Mouse (Mus musculus): ENCODE measurements around the gene Fzd4.

The Fzd4 gene

DNA sequence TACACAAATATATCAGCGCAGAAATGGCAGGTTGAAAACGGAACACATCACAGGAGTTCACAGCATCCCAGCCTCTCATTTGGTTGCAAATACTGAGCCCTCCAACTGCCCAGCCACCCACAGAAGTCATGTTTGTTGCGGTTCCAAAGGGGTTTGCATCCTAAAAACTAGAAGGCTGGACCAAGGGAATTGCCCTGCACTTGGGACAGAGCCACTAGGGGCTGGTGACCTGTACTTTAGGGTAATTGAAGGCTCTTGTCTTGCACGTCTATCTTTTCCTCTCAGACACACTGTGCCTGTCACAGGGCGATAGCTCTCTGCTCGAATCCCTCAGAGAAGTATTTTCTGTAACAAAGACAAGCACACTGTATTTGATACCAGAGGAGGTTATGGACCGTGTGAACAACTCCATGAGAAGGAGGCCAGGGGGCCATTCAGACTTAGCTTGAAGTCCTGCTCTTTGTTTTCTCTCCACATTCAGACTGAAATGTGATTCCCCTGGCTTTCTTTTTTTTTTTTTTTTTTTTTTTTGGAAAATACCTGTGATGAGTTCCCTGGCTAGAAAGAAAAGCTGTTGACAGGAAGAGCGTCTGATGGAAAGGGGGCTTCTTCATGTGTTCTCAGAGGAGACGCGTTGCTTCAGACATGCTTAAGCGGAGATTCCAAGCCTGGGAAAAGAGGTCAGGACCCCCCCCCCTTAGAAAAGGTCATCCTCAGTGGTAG lies 2.9 kb upstream of the Fzd4 start:
- no peak for DNase-seq

DNA sequence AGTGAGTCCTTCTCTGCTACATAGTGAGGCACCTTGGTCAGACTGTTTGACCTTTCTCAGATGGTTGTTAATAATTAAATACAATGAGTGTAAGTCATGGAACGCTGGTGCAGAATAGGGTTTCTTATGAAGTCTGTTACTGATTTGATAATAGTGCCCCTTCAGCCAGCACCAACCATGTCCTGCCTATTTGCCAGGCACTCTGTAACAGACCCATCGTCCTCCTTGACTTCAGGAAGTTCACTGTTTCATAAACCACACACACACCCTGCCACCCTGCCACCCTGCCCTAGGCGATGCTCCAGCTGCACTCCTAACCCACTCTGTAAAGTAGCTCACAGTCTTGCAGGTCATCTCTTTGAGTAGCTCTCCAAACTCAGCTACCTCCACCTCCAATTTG lies 2.2 kb upstream of the Fzd4 start:
- DNase-seq = peak; percentile 57 to 83

DNA sequence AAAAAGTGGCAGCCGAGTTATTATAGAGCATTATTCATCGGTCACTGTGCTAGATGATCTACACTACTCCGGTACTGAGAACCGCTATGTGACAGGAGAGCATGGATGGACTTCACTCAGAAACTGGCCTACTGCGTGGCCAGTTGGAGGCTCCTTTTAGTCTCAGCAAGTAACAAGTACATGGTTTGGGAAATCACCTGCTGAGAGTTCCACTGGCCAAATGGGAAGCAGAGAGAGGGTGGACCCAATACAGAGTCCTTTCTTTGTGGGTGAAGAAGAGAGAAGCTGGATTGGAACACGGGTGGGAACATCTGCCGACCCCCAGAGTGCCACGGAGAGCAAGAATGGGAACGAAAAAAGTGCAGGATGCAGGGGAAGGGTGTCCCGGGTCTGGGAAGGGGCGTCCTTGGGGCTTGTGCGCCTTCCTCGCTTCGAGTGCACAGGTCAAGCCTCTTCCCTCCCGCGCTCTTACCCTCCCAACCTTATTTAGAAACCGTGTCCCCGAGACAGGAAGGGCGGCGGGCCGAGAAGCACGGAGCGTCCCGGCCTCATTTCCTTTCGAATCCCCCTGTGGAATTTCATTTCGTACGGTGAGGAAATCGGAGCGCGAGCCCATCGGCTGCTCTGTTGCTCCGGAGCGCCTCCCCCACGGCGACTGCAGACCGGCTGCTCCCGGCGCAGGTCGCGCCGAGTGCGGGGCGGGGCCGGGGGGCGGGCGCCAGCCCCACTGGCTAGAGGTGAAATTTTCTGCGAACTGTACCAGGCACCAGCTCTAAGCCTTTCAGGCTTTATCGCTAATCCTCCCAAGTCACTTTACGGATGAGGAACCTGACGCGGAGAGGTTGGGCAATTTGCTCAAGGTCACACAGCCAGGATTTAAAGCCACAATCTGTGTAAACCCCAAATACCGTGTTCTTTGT lies 842 bp upstream of the Fzd4 start:
- DNase-seq = peak; percentile 89 to 96

DNA sequence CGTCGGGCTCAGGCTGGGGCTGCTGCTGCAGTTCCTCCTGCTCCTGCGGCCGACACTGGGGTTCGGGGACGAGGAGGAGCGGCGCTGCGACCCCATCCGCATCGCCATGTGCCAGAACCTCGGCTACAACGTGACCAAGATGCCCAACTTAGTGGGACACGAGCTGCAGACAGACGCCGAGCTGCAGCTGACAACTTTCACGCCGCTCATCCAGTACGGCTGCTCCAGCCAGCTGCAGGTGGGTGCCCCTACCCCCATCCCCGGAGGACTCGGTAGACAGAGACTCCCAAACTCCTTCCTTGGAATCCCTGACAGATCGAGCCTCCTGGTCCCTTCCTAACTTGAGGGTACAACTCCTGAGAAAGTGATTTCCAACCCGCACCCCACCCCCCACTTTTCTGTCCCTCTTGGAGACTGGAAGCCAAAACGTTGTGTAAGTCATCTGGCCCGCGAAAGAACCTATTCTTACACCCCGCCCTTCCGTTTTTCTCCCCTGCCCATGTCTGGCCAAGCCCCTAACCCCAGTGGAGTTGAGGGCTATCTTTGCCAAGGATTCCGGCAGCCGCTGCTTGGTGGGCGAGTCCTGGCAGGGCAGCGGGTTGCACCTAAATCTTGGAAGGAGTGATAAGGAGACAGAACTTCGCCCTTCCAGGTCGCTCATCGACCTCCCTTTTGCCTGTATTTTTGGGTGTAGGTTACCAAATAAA lies 732 bp downstream of the Fzd4 start:
- peak; percentile 60 to 79 for DNase-seq

DNA sequence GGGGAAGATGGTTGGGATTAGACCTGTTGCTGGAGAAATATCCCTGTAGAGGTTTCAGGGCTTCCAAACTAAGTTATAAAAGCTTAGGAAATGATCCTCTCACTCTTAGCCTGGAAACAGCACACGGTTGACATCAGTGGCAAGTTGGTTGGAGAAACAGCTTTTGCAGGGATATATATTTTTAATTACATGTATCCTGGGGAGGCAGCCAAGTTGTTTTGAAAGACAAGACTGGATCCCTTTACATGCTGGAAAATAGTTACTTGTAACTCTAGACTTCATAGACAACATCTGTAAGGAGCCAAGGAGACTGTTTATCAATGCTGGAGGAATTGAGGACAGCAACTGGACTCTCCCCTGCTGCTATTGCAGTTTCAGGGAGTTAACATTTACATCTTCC lies 1.9 kb downstream of the Fzd4 start:
- no peak for DNase-seq

DNA sequence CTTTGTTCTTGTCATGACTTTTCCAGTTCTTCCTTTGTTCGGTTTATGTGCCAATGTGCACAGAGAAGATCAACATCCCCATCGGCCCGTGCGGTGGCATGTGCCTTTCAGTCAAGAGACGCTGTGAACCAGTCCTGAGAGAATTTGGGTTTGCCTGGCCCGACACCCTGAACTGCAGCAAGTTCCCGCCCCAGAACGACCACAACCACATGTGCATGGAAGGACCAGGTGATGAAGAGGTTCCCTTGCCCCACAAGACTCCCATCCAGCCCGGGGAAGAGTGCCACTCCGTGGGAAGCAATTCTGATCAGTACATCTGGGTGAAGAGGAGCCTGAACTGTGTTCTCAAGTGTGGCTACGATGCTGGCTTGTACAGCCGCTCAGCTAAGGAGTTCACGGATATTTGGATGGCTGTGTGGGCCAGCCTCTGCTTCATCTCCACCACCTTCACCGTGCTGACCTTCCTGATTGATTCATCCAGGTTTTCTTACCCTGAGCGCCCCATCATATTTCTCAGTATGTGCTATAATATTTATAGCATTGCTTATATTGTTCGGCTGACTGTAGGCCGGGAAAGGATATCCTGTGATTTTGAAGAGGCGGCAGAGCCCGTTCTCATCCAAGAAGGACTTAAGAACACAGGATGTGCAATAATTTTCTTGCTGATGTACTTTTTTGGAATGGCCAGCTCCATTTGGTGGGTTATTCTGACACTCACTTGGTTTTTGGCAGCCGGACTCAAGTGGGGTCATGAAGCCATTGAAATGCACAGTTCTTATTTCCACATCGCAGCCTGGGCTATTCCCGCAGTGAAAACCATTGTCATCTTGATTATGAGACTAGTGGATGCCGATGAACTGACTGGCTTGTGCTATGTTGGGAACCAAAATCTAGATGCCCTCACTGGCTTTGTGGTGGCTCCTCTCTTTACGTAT lies 3.1 kb downstream of the Fzd4 start:
- DNase-seq = peak; percentile 34 to 56

DNA sequence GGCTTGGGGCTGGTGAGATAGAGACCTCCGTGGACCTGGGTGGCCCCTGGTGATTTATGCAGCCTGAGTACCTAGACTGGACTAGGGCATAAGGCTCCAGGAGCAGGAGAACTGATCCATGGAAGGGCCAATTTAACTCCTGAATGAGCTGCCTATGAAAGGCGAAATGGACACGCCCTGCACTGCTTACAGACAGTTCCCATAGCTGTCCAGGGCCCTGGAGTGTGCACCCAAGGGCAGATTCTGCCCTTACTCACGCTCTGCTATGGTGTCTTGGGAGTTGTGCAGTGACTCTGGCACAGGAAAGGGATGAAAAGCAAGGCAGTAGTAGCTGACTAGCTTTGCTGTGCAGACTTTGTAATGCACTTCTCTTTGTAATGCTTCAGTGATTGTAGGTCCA lies 6.1 kb downstream of the Fzd4 start:
- peak; percentile 44 to 78 for DNase-seq

DNA sequence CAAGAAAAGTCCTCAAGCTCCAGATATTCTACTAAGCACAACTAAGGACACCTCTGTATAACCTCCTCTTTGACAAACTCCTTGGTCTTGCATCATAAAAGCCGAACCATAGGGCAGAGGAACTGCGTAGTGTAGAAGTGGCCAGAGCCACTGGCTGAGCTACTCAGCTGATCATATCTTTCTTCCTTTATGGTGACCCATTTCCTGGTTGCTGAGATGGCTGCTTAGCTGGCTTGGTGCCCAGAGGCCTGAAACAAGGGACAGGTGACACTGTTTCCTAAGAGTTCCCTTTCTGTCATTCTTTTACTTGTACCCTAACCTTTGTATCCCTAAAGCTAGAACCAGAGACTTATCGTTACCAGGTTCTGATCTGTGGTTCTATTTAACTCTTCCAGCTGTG lies 7.2 kb downstream of the Fzd4 start:
- DNase-seq = peak; percentile 76 to 79

DNA sequence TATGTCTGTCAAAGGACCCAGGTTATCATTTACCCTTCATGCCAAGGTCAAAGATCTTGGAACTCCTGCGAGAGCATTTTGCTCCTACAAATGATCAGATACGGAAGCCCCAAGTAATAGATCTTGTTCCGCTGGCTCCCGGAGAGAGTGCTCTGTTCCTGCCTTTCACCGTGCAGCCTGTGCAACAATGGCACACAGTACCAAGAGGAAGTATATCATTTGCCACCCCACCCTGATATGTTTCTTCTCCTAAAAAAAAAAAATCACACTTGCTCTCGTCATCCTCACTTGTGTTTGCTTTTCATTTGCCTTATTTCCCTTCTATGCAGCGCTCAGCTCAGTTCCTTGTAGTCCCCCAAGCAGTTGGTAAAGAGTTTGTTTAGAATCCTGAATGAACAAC lies 7.9 kb downstream of the Fzd4 start:
- no peak for DNase-seq

DNA sequence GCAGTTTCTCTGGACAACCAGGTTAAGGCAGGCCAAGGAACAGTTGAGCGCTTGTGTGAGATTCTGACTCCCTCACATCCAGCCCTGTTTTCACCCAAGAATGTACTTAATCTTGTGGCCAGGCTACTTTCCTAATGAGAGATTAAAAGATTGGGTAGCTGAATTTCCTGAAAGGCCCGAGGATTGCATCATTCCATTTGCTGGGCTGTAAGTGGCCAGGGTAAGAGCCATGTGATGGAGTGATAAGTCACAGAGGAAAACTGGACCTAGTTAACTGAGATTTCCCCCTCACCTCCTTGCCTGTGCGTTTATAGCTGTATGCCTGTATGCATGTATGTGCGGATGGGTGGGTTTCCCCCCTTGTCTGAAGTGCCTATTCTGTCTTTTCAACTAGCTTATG lies 11.9 kb downstream of the Fzd4 start:
- no peak for DNase-seq

DNA sequence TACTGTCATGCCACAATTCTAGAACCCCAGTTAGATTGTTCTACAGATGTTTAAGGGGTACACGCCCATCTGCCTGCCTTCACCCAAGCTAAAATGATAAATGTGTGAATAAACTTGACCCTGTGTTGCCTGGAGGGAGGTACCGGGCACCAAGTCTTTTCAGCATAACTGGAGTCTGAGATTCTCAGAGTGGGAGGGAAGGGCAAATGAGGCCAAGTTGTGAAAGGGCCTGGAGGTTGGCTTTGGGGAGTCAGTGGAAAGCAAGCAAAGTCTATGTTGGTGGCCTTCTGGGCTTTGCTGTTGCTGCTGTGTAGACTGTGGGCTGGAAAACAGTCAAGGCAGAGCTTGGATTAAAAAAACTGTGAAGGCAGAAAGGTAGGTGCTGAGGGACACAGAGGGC lies 13.6 kb downstream of the Fzd4 start:
- peak in 1 of 2 experiments; percentile 53 for DNase-seq

DNA sequence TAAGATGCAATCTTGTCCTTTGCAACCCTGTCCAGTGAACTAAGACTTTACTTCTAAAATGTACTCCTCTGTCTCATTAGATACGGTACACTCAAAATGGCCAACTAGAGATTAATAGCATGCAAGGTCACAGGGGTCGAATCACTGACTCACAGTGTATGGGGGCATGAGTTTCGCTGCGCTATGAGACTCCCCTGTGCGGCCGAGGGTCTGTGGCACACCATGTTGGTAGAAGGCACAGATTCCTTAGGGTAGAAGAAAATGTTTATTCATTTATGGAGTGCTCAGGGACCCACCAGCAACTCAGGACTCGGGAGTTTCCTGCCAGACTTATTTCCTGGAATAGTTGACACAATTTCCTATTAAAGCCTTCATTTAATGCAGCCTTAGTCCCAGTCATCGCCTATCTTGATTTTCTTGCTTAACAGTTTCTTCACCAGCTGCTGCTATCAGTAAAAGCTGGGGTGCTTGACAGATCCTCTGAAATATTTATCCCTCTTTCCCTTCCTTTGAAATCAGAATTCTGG lies 14.0 kb downstream of the Fzd4 start:
- DNase-seq = no peak

DNA sequence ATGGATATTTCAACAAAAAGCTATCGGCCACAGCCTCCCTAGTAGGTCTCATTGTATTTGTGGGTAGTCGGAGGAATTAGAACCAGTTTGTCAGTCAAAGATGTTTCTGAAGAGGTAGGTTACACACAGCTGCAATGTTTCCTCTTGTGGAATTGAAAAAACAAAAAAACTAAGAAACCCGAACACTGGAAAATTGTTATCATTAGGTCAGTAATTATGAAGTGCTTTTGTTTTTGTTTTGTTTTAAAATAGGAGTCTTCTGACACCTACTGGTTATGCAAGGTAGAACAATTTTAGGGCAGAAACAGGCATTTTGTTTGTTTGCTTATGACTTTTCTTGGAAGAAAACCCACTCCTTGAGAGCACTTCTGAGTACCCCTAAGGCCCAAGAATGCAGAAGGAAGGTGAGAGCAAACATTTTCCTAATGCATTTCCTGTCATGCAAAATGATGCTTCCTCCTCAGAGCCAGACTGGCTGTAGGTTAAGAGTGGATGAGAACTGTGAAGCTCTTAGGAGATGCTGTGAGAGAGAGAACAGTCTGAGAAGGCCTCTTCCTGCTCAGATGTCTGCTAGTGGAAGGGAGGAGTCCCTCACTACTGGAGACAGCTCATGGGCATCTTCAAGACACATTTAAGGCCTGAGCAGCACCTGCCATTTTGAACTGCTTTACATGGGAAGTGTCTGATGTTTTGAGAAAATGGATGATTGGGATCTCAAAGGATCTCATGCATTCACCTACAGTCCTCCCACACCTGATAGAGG lies 14.9 kb downstream of the Fzd4 start:
- no peak for DNase-seq

DNA sequence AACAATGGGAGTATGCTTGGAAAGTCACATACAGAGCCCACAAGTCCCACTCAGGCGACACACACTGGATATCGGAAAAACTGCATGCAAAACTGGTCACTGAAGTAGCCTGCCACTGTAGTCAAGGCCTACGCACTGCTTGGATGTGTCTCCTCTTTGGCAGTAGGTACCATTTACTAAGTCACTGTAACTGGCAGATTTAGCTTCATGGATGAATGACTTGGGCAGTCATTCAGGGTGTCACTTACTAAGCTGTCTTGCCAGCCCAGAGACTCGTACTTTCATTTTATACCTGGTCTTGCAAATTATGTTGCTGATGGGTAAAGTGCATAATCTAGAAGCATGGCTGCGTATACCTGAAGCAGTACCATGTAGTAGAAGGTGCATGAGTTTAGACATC lies 17.1 kb downstream of the Fzd4 start:
- no peak for DNase-seq

DNA sequence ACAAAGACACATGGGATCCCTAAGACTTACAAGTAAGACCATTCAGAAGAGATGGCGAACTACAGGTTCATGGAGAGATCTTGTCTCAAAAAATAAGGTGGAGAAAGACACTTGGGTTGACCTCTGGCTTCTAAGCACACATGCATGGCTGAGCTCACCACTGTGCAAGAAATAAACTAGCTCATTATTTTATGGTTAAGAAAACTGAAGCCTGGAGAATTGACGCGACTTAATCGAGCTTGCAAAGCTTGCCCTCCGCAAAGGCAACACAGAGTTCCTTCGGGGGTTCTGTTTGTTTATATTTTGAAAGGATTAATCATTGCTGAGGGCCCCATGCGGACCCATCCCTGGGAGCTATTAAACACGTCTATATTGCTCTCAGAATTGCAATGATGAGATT lies 18.5 kb downstream of the Fzd4 start:
- DNase-seq = no peak

DNA sequence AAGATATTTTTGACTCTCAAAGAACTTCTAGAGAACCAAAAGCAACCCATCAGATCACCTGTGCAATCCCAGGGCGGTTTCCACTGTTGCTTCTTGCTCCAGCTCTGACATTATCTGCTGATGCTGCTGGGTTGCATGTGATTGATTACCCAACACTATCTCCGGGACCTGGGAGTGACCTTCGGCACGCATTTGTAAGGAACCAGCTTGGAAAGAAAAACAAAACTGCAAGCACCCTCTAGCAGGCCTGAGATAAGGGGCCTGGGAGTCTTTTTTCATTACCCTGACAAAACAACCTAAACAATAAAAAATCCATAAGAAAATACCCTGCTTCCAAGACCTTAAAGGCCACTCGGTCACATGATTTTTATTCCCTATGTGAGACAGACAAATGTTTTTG lies 19.0 kb downstream of the Fzd4 start:
- DNase-seq = peak; percentile 57 to 71

DNA sequence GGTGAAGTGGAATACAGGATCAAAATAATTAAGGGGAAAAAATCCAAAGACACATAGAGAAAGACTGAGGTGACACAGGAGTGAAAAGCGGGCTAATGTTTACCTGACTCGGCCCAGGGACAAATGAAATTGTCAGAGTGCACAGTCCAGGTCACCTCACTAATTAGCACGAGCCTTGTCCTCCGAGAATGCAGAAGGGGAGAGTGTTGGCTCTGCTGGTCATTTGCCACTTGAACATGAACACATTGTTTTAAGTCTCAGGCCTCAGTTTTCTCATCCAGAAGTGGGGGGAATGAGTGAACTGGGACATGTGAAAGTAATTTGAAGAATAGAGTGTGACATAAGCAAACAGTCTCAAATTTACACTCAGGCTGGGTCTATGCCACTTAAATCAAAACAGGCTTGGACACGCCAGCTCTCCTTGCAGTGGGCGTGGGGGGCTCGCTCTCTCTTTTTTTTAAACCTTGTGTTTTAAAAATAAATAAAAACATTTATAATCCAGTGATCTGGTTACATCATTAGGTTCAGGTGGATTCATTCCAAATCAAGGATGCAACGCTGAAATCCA lies 19.6 kb downstream of the Fzd4 start:
- DNase-seq = peak; percentile 70 to 83

DNA sequence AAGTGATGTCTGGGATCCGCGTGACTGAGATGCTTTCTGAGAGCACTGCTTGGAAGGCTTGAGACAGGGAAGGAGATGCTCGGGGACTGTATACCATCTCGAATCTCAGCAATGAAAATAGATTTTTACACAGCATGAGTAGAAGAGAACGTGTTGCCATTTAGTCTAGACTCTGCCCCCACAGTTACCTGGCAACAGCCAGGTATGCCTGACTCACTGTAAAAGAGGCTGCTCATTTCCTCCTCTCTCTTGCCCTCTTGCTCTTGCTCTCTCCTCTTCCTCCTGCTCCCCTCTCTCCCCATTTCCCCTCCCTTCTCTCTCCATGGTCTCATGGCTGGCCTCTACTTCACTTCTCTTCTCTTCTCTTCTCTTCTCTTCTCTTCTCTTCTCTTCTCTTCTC lies 20.5 kb downstream of the Fzd4 start:
- DNase-seq = peak in 1 of 2 experiments; percentile 65

DNA sequence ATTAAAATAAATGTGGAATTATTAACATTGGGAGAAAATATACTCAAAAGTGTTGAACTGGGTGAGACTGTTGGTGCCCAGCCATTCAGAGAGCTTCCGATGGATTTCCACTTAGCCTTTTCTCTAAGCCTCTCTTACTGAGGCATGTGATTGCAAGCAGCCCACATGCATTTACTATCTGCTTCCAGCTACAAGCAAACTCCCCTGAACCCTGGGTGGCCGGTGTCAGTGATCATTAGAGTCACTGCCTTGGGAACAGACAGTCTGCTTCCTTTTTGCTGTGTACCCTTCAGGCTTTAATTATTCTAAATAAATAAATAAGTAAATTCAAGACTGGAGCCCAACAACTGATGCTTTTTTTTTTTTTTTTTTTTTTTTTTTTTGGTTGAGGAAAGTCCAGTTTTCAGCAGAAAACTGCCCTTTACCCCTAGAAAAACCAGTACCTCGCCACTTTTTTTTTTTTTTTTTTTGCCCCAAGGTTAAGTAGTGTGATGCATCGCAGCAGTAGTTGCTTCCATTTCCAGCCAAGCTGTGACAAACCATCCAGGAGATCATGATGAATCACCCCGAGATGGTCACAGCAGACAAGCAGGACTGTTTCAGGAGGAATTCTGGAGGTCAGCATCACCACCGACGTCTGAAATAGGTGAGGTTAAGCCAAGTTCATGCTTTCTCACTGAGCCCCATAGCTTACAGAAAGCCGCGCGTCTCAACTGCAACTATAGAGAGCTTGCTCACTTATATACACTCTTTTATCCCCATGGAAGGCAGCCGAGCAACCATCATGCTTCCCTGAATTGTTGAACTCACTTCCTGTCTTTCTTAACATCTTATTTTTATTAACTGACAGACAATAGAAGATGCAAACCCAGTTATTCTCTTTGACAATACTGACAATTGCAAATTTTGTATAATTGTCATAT lies 21.9 kb downstream of the Fzd4 start:
- peak; percentile 41 to 80 for DNase-seq

DNA sequence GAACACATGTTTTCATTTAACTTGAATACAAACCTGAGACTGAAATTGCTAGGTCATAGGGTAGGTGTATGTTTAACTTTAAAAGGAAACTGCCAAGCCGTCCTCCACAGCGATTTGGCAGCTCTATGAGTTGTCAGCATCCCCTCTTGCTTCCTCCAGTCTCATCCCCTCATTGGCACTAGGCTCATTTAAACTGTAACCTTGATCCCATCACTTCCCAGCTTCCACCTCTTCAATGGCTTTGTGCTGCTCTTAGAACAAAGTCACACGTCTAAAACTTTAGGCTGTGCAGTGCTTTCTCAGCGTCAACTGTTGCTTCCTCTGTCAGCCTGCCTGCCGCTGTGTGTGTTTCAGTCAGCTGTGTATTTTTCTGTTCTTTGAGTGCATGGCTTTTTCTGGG lies 22.9 kb downstream of the Fzd4 start:
- DNase-seq = peak; percentile 51 to 68
